Mouse (Mus musculus): ENCODE results near the gene Dnaaf1.

DNA sequence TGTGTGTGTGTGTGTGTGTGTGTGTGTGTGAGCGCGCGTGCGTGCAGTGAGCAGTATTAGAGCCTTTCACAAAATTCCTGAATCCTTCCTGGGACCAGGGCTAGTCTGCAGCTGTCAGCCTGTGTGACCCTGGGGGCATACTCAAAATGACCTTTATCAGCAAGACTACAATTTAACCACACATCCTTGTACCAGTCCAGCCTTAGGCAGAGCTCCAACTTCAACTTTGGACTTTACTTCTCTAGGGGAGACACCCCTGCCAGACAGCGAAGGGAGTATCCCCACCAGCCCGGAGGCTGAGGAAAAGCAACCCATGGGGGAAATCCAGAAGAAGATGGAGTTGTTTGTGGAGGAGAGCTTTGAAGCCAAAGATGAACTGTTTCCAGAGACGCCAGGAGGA lies 16.4 kb downstream of the Dnaaf1 start:
- TF ChIP-seq POLR2A (IDR thresholded peaks at IDR 0.05; ENCODE audit: borderline replicate concordance, low read depth, low read length), result no peak
- TF ChIP-seq CTCF (IDR thresholded peaks at IDR 0.05; ENCODE audit: low read depth, low read length), result no peak
